Mouse (Mus musculus) testis, adult 2 months (tissue): ENCODE results near the gene Pip5k1a. TPM values are rescaled to one million over a fixed set of nuclear protein-coding genes. Genes with fewer than 3 reads are reported as not detected.
A peak's percentile ranks its signal among the peaks of the same experiment; 100 is the strongest.
"Not testable (repeated sequence)": the region's sequence is repeated elsewhere in the genome, so short reads cannot be mapped to it uniquely, and the experiment has no call there.

Experiments
- H3K27ac ChIP-seq: fragments of 200-500 bp; 2 replicates; pipeline ENCODE4 v1.5.1; 2012; ENCODE audit warnings: low read depth, low read length; ENCODE audit not compliant: control insufficient read depth, insufficient read depth
- H3K27me3 ChIP-seq: fragments of 200-500 bp; 2 replicates; pipeline ENCODE4 v1.6.1; 2012; ENCODE audit warnings: mild to moderate bottlenecking, low read length, moderate library complexity; ENCODE audit not compliant: control insufficient read depth, insufficient read depth
- H3K36me3 ChIP-seq: fragments of 200-500 bp; 2 replicates; pipeline ENCODE4 v1.6.1; 2012; ENCODE audit warnings: mild to moderate bottlenecking, low read length; ENCODE audit not compliant: control insufficient read depth, insufficient read depth
- H3K4me1 ChIP-seq: fragments of 200-500 bp; 2 replicates; pipeline ENCODE4 v1.6.1; 2012; ENCODE audit warnings: low read length; ENCODE audit not compliant: control insufficient read depth, insufficient read depth
- H3K4me3 ChIP-seq: fragments of 200-500 bp; 2 replicates; pipeline ENCODE4 v1.5.1; 2012; ENCODE audit warnings: low read depth, mild to moderate bottlenecking, low read length, moderate library complexity, mixed read lengths; ENCODE audit not compliant: control insufficient read depth
- CTCF ChIP-seq: fragments of 200-500 bp; IDR thresholded peaks from 2 replicates; pipeline ENCODE4 v1.5.1; 2012; ENCODE audit warnings: low read depth, mild to moderate bottlenecking, inconsistent platforms, low read length, moderate library complexity; ENCODE audit not compliant: control insufficient read depth, insufficient read depth, insufficient replicate concordance
- POLR2A ChIP-seq: fragments of 200-500 bp; IDR thresholded peaks from 2 replicates; pipeline ENCODE4 v1.6.1; 2012; ENCODE audit warnings: low read depth, mild to moderate bottlenecking, inconsistent platforms, low read length, moderate library complexity; ENCODE audit not compliant: control insufficient read depth
- polyA plus RNA-seq: library from polyadenylated mRNA; depleted of rRNA; stranded (reverse); fragments of >200 nt; gene quantifications from 2 replicates; pipeline ENCODE4 v1.2.3, GENCODE M21; 2012

Pip5k1a gene
- polyA plus RNA-seq, 1 experiment = 17.8 TPM

DNA sequence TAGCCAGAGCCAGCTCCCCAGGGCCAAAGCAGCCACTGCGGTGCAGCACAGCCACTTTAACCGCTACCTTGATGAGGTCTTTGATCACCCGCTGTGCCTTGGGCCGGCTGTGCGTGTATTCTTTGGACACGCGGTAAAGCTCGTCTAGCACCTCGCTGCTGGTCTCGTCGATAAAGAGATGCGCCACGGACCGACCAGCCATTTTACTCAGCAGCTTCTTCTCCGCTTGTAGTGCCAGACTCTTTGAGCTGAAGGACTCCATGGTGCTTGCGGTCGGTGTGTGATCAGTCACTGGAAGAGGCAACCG lies 33.5 kb upstream of the Pip5k1a start:
- Histone ChIP-seq H3K36me3 (no peaks in the 10 kb centered on the region; the same call in 1 of the 2 replicates), H3K27ac (no peak overlapping the region), H3K27me3 (no peaks in the 10 kb centered on the region), H3K4me1 (peaks cover 11% of the 10 kb centered on the region), H3K4me3 (peak overlapping the region; percentile 32)
- TF ChIP-seq POLR2A (no peak), CTCF (no peak)

DNA sequence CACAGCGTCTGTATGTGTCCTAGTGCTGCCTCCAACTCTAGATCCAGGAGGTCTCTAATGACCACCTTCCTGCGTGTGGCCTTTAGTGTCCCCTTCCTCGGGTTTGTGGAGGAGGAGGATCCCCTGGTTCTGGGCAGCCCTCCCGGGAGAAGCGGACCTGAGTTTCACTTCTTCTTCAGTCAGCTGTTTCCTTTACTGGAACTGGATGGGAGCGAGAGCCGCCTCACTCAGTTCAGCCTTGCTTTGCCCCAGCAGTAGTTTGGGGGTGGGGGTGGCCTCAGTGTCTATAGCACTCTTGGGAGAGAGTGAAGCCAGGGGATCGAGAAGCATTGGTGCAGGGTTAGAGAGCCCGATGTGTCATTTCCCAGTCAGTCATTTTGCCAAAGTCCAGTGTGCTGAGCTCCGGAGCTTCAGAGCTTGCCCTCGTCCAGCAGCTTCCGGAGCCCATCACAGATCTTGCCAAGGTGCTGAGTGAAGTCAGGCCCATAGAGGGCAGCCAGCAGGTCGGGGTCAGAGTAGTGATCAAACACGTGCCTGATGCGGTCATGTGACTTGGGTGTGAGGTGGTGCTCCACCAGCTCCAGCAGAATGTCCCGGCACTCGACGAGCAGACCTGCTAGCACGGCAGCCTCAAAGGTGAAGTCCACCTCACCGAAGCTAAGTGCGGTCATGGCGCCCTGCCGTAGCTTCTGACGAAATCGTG lies 33.0 kb upstream of the Pip5k1a start:
- 0 out of 2 replicates have a peak overlapping the region, but pooled peaks have one; percentile 28 for H3K27ac ChIP-seq
- peak overlapping the region; percentile 32 for H3K4me3 ChIP-seq

DNA sequence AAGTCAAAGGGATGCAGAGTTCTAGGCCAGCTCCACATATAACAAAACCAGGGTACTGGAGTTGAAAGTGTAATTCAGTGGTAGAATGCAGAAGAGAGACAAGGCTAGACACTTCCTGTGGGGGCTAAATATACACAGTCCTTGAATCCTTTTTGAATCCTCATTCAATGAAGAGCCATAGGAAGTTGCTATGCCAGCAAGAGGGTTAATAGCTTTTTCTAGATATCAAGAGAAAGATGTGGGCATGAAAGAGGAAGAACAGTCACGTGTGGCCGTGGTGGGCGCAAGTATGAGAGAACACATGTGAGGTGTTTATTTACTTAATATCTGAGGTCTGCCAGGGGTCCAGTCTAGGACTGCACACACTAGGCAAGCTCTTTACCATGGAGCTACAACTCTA lies 29.6 kb upstream of the Pip5k1a start:
- Histone ChIP-seq H3K27me3 (no peaks in the 10 kb centered on the region), H3K36me3 (no peaks in the 10 kb centered on the region; the same call in 1 of the 2 replicates), H3K27ac (no peak overlapping the region), H3K4me3 (no peak overlapping the region), H3K4me1 (peaks cover 20% of the 10 kb centered on the region)
- TF ChIP-seq POLR2A (no peak), CTCF (no peak)

More for the DNA sequence above, 33.0 kb upstream of the Pip5k1a start:
- TF ChIP-seq CTCF = no peak
- no peak for TF ChIP-seq POLR2A
- Histone ChIP-seq H3K27me3 (no peaks in the 10 kb centered on the region), H3K4me1 (peaks cover 13% of the 10 kb centered on the region), H3K36me3 (no peaks in the 10 kb centered on the region; the same call in 1 of the 2 replicates)

DNA sequence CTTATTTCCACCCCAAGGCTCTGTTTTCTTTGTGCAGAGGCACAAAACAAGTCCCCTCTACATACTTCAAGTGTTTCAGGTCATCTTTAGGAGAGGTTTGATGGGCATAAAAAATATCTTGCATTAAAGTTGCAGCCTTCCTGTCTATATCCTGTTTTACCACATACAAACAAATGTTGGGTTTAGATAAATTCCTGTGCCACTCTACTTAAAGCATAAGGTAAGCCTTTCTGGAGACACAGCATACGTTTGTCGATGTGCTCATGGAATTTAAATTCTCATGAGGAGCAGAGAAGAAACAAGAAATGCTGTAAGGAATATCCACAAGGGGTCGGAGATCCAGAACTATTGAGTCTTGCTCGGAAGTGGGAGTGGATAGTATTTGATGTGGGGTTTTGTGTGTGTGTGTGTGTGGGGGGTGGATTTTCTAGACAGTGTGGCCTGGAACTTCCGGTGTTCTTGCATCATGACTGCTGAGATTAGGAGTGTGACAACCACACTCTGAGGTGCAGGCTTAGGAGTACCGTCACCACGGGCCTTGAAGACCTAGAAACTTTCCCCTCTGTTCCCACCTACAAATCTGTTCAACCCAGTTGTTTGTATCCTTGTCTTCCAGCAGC lies 28.8 kb upstream of the Pip5k1a start:
- Histone ChIP-seq H3K36me3 (no peaks in the 10 kb centered on the region; the same call in 1 of the 2 replicates), H3K4me1 (peaks cover 20% of the 10 kb centered on the region), H3K4me3 (no peak overlapping the region), H3K27ac (peak overlapping the region; percentile 63; the same call in 1 of the 2 replicates), H3K27me3 (no peaks in the 10 kb centered on the region)
- TF ChIP-seq CTCF = no peak
- TF ChIP-seq POLR2A = no peak

DNA sequence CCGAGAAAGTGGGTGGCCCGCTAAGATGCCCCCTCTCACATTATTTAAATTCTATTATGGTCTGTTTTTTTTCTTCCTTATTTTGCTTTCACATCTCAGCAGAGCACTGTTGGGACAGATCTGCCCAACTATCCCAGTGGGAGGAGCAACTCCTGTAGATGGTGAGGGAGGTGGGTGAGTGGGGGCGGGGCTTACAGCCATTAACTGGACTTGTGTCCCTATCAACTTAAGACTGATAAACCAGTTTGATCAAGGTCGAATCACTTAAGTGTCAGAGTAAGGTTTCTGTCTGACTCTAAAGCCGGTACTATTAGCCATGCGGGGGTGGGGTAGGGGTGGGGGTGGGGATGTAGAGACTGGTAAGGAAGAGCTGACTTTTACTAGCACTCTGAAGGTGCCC lies 28.3 kb upstream of the Pip5k1a start:
- Histone ChIP-seq H3K27me3 (no peaks in the 10 kb centered on the region), H3K27ac (peak overlapping the region; percentile 53; the same call in 1 of the 2 replicates), H3K4me3 (peak overlapping the region; percentile 55), H3K36me3 (no peaks in the 10 kb centered on the region; the same call in 1 of the 2 replicates), H3K4me1 (peaks cover 20% of the 10 kb centered on the region)
- TF ChIP-seq POLR2A (no peak), CTCF (no peak)

DNA sequence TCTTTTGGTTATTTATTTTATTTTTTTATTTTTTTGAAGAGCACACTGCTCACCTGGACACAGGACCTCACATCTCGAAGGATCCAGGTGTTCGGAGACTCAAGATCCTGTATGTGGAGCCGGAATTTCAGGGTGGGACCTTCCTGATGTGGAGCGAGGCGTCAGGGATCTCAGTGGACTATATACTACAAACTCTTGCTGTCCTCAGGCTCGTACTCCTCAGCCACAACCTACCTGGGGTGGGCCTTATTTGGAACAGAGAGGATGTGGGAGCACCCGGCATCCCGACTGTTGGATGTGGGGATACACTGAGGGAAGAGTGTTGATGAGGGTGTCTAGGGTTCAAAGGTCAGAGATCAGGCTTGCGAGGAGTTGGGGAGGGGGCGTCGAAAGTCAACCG lies 27.4 kb upstream of the Pip5k1a start:
- H3K4me3 ChIP-seq, H3K27ac ChIP-seq, H3K27me3 ChIP-seq, H3K36me3 ChIP-seq: not testable (repeated sequence)
- H3K4me1 ChIP-seq = peaks cover 14% of the 10 kb centered on the region

DNA sequence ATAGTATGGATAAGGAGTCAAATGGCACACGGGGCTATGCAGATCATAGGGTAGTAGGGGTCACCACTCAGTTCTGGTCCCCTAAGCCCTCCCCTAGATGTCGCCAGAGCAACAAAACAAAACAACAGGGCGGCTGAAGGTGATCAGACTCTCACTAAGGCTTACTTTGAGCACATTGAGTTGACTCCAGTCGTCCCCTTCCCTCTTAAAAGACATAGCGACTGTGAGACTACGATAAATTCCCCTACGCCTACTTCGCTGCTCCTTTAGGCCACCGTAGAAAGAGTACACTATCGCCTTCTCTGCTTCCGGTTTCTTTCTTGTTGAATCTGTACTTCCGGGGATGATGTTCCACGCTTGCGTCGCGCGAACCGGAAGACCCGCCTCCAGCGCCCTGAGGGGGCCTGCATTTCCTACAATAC lies 27.0 kb upstream of the Pip5k1a start, which contains the start of the genes Scnm1 and Lysmd1:
Scnm1 (minus strand) TSS at position 332 of the 422 bp plus-strand sequence.
Lysmd1 (plus strand) TSS at position 409 of the 422 bp plus-strand sequence.
- Histone ChIP-seq H3K36me3 (no peaks in the 10 kb centered on the region; the same call in 1 of the 2 replicates), H3K27me3 (no peaks in the 10 kb centered on the region), H3K27ac (peak within 1 kb of the TSS; percentile 85), H3K4me1 (peaks cover 14% of the 10 kb centered on the region), H3K4me3 (peak within 1 kb of the TSS; percentile 98)
- TF ChIP-seq POLR2A = no peak
- TF ChIP-seq CTCF = no peak

DNA sequence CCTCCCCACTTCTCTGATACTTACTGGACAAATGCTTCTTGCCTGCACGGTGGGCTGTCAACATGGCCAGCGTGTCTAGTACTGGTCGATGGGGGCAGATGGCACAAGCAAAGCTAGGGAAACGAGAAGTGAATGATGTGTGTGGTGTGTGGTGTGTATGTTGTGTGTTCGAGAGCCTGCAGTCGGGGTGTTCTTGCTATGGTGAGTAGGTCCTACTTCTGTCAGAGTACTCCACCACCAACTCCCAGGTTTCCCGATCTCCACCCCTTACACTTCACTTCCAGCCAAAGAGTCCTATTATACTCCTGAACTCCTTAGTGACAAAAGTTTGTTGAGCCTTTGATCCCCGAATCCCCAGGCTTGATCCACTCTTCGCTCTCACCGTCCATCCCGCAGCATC lies 26.4 kb upstream of the Pip5k1a start:
- Histone ChIP-seq H3K4me1 (peaks cover 13% of the 10 kb centered on the region), H3K4me3 (peak overlapping the region; percentile 98), H3K36me3 (no peaks in the 10 kb centered on the region; the same call in 1 of the 2 replicates), H3K27me3 (no peaks in the 10 kb centered on the region), H3K27ac (peak overlapping the region; percentile 85)
- TF ChIP-seq CTCF (no peak), POLR2A (no peak)

DNA sequence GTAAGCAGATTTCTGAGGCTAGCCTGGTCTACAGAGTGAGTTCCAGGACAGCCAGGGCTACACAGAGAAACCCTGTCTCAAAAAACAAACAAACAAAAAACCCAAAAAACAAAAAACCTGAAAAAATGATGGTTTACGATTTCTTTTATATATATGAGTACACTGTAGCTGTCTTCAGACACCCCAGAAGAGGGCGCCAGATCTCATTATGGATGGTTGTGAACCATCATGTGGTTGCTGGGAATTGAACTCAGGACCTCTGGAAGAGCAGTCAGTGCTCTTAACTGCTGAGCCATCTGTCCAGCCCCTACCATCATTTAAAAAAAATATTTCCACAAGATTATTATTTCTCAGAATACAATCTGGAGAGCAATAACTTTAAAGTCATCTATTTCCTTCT lies 25.7 kb upstream of the Pip5k1a start:
- H3K27me3 ChIP-seq, H3K4me1 ChIP-seq, H3K36me3 ChIP-seq, H3K27ac ChIP-seq, H3K4me3 ChIP-seq: not testable (repeated sequence)
